Mouse (Mus musculus) embryo, embryonic 10.5 days (tissue): ENCODE results near the gene Yipf1.
"Not testable (repeated sequence)": the region's sequence is repeated elsewhere in the genome, so short reads cannot be mapped to it uniquely, and the experiment has no call there.

ENCODE experiments used
- DNase-seq: peaks from one replicate; pipeline ENCODE4 v3.0.0-alpha.2; 2015; ENCODE audit warnings: low spot score

Yipf1 gene

DNA sequence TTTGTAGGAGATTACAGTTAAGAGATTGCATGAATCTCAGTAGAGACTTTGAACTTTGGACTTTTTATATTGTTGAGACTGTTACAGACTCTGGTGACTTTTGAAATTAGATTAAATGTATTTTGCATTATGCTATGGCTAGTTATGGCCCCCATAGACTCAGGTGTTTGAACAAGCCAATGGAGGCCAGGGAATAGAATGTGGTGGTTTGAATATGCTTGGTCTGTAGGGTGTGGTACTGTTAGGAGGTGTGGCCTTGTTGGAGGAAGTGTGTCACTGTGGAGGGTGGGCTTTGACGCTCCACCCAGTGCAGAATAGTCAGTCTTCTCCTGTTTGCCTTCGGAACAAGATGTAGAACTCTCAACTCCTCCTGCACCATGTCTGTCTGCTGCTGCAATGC, 8.9 kb downstream of the Yipf1 start:
- no peak for DNase-seq

- no peak for DNase-seq
Observed at GRCm38 (mm10) chr4:107328530-107328929, 14.4 kb downstream of the Yipf1 start.

- DNase-seq, result no peak
Observed at GRCm38 (mm10) chr4:107333514-107333913, 19.4 kb downstream of the Yipf1 start.

GRCm38 (mm10) chr4:107336356-107336755, 22.2 kb downstream of the Yipf1 start:
- DNase-seq, result no peak

DNA sequence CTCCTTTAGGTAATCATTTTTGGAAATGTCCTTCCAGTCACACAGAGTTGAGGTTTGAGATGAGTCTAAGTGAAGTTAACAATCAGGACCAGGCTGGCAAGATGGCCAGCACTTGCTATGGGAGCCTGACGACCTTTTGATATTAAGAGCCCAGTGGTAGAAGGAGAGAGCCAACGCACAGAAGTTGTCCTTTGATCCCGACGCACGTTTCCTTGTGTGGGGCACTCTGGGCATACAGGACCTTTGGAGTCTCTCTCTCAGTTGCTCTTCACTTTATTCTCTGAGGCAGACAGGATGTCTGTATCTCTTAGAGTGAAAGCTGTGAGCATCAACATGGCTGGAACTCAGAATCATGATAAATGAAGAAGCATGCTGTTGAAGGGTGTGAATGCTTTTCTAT, 23.3 kb downstream of the Yipf1 start:
- DNase-seq, result no peak

DNA sequence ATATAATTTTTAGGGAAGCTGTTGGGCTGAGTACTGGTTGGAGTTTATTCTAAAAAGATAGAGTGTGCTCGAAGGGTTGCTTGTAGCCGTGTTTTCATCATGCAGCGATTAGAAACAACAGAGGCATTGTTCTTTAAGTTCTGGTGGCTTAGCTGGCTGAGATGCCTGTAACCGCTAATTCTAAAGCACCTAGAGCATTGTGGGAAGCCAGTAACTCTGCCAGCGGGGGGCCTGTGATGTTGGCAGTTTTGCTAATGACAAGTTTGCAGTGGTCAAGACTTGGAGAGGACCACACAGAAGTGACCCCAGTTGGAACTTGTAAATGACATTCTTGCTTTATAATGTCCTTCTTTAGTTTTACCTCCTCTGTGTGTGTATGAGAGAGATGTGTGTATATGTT, 27.2 kb downstream of the Yipf1 start:
- DNase-seq, result peak; percentile 22

GRCm38 (mm10) chr4:107344612-107345011, 30.4 kb downstream of the Yipf1 start:
- no peak for DNase-seq

DNA sequence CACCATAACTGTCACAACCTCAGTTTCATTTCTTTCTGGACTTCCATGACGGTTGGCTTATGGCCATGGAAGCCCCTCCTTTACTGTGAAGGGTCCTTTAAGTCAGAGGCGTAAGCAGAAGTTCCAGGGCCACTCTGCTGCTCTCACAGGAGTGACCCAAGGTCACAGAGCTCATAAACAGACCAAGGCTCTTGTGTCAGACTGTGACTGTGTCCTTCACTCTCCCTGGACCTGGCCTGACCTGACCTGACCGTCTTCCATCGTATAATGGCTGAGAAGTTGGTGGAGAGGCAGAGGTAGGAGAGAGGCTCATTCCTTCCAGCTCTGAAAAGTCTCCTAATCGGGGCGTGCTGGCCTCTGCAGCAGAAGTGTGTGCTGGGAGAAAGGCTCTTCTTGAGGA, 33.1 kb downstream of the Yipf1 start:
- DNase-seq, result no peak

DNA sequence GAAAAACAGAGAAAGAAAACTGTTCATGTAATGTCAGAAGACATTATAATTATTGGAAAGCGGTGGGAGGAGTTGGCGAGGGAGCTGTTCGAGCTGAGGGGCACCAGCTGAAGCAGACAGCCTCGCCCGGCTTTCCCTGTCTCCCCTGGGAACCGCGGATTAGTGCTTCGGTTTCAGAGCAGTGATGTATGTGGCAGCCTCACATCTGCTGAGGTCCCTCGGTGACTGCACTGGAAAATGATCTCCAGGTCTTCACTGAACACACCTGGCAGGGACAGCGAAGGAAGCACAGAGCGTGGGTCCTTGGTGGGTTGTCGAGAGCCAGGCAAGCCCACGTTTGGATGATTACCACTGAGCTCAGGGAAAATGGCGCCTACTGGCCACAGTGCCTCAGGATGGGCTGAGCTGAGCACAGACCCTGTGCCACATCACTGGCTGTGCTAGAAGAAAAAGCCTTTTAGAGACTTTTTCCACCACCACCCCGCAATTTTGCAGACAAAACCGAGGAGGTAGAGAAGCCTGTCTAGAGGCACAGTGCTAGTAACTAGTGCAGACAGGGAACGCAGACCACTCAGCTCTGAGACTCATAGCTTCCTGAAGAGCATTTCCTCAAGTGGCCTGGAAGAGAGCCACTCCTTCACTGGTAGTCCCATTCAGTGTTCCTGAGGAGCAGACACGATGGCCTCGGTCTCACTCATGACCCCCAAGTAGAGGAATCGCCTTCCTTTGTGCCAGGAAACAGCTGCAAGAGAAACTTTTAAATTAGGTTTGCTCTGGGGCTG, 34.6 kb downstream of the Yipf1 start:
- peak; percentile 18 for DNase-seq

GRCm38 (mm10) chr4:107349311-107350008, 35.3 kb downstream of the Yipf1 start:
- peak; percentile 76 for DNase-seq

GRCm38 (mm10) chr4:107351368-107351767, 37.2 kb downstream of the Yipf1 start:
- no peak for DNase-seq

- no peak for DNase-seq
Observed at GRCm38 (mm10) chr4:107353612-107354011, 39.4 kb downstream of the Yipf1 start.

GRCm38 (mm10) chr4:107354126-107354525, 40.0 kb downstream of the Yipf1 start:
- no peak for DNase-seq

DNA sequence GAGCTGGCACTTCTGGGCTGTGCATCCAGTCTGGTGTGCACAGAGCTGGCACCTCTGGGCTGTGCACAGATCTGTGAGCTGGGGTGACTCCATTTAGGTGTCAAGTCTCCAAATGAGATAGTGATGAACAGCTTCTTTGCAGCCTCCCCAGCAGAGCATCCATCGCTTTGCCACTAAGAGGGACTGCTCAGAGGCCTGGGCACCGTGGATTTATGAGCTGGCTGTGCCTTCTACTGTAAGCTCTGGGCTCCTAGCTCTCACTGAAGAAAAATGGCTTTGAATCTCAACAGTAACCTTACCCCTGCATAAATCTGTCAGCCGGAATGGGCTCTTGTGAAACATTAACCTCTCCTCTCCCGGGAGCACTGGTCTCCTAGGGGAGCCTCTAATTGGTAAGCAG, 40.4 kb downstream of the Yipf1 start:
- DNase-seq, result peak; percentile 67

- DNase-seq, result not testable (repeated sequence)
Observed at GRCm38 (mm10) chr4:107357172-107357571, 43.0 kb downstream of the Yipf1 start.

DNA sequence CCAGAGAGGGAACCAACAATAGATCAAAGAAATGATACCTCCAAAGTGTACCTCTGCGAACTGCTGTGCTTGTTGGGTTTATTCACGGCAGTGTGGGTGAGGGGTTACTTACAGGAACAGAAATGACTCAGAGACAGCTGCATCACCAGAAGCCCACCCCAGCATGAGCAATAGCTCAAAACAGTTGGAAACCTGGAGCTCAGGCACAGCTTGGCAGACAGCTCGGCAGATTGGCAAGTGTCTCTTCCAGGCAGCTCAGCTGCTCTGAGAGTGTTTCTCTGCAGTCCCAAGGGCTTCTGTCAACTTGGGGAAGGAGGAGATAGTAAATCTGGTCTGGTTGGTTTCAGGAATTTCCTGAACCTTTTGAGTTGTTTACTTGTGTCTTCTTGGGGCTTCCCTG, 44.3 kb downstream of the Yipf1 start:
- no peak for DNase-seq

DNA sequence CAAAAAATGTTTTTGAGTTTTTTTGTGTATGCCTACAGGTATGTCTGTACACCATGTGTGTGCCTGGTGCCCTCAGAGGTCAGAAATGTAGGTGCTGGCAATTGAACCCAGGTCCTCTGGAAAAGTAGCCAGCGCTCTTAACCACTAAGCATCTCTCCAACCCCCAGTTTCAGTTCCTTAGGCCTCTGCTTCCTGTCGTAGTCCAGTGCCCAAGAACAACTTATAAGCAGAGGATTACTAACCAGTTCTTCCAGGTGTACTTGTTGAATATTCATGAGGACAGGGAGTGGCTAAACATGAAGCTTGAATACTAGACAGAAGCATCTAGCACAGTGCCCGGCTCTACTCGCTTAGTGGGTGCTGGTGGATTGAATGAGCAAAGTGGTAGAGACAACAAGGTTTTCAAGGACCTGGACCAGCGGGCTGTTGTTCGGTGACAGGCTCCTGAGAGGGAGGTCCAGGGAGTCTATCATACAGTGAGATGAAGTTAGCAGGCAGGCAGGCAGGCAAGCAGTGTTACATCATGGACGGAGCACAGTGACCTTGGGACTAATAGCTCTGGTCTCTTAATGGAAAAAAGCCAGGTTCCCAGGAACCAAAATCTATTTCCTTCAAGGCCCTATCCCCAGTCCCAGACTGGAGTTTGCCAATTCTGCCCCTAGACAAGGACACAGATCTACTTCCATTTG, 46.4 kb downstream of the Yipf1 start:
- no peak for DNase-seq

DNA sequence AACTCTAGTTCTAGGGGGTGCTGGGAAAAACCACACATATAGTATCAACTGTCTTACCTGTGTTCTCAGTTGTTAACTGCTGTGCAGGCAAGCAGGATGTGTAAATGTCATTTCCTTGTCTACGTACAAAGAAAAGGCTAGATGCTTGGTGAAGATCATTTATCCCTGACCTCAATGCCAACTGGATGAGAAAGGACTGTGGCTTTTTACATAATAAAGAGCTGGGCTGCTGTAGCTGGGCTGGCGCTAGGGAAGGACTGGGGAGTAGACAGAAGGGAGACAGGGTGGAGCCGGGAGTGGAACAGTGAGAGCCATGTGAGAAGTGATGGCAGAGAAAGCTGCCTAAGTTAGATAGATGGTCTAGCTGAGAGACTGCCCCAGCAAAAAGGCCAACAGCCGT, 48.6 kb downstream of the Yipf1 start:
- no peak for DNase-seq

- DNase-seq, result no peak
Observed at GRCm38 (mm10) chr4:107363573-107363972, 49.4 kb downstream of the Yipf1 start.

- no peak for DNase-seq
Observed at GRCm38 (mm10) chr4:107364190-107364639, 50.1 kb downstream of the Yipf1 start.

DNA sequence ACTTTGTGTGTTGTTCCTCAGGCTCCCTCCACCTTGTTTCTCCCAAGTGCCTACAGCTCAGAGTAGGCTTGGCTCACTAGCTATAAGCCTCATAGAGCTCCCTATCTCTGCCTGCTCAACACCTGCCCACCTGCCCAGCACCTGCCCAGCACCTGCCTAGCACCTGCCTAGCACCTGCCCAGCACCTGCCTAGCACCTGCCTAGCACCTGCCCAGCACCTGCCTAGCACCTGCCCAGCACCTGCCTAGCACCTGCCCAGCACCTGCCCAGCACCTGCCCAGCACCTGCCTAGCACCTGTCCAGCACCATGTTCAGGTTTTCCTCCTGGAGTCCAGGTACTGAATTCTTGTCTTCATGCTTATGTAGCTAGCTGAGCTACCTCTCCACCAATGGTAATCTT, 52.2 kb downstream of the Yipf1 start:
- not testable (repeated sequence) for DNase-seq

DNA sequence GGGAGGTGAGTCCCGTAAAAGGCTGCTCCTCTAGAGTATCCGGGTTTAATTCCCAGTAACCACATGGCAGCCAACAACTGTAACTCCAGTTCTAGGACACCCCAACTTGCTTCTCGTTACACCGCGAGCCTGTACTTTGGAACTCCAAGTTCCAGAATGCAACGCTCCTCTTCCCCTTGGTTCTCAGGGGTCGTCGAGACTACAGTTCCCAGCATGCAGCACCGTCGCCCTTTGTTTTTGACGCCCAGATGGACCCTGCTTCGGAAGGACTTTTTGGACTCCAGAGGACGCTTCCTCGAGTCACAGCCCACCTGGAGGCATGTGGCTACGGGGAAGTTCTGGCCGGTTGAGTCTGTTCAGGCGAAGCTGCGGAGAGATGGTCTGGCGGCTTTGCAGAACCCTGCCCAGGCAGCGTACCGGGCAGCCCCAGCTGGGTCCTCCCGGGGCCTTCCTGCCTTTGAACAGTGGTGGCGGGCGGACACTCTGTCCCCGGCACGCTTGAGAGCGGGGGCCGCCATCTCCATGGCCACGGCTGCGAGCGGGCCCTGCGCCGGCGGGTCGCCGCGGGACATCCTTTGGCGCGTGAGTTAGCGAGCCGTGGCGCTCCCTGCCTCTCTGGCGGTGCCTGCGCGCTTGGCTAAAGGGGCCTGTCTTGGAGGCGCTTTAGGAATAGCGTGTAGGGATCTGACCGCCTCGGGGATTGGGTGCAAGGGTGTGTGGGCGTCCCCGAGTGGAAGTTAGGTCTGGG, 53.6 kb downstream of the Yipf1 start, which contains the start of gene Ndc1:
Ndc1 (plus strand) TSS at position 218 of the 748 bp plus-strand sequence.
- peak; percentile 95 for DNase-seq
